Mouse (Mus musculus): ENCODE data around the gene Gtpbp3.

The Gtpbp3 gene

DNA sequence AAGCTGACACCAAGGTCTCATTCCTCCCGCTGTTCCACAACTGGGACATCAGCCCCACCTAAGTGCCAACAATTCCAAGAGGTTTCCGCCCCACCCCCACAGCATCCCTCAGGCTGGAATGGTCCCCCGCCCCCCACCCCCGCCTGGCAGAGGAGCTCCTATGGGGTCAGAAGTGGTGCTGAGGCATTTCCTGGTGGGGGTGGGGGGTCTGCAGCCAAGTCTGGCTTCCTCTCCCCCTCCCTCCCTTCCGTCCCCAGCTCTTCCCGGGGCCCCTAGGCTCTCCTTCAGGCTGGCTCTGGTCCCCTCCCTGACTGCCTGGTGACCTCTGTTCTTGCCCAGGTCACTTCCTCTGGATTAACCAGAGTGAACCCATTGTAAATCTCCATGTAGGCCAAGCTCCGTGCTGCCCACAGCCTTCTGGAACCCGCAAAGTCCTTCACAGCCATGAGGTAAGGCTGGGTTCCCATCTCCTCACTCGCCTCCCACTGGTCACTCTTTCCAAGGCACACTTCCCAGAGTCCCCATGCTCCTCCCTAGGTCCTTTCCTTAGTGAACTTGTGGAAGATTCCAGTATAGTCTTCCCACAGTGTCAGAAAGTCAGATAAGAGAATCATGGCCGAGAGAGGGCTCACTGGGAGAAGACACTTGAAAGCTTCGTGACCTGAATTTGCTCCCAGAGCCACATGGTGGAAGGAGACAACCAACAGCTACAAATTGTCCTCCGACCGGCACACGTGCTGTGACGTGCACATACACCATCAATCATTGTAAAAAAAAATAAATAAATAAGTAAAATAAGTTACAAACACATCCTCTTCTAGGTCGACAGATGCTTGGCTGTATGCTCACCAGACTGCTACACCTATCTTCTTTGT lies 11.2 kb downstream of the Gtpbp3 start:
- DNase-seq: peak; percentile 77 to 82

DNA sequence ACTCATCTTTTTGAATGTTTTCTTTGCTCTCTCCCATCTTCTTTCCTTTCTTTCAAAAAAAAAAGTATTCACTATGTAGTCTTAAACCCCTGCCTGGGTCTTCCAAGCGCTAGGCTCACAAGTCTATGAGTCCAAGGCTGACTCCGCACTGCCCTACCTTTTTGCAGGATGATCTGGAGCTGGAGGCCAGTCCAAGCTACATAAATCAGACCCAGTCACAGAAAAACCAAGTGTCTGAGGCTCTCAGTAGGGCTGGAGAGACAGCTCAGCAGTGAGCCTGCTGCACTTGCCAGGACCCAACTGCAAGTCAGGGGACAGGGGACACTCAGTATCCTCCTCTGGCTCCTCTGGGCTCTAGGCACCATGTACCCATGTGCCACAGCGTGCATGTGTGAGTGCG lies 16.4 kb downstream of the Gtpbp3 start:
- no peak for DNase-seq

DNA sequence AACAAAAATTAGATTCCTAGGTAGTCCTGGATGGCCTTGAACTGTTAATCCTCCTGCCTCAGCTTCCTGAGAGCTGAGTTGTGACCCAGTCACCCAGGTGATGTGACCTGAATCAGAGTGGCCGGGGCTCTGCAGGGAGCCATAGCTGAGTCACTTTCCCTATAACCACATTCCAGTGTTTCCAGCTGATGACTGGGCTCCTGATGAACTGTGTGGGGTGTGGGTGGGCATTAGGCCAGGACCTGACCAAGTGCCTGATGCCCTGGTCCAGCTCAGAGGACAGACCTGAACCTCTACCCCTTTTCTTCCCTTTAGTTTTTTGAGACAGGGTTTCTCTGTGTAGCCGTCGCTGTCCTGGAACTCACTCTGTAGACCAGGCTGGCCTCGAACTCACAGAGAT lies 17.4 kb downstream of the Gtpbp3 start:
- DNase-seq: no peak

DNA sequence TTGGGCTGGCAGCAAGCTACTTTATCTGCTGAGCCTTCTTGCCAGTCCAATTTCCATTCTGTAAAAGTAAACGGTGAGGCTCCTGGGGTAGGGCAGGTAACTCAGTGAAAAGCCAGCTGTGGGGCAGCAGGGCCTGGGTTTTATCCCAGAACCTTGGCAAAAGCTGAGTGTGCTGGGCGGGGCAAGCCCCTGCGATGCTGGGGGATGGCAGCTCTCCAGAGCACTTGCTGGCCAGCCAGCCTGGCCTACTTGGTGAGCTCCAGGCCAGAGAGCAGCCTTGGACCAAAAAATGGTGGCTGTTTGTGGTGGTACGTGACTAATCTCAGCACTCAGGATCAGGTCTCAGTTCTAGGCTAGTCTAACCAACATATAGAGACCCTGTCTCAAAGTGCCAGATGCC lies 18.1 kb downstream of the Gtpbp3 start:
- DNase-seq: peak in 1 of 2 experiments; percentile 45

DNA sequence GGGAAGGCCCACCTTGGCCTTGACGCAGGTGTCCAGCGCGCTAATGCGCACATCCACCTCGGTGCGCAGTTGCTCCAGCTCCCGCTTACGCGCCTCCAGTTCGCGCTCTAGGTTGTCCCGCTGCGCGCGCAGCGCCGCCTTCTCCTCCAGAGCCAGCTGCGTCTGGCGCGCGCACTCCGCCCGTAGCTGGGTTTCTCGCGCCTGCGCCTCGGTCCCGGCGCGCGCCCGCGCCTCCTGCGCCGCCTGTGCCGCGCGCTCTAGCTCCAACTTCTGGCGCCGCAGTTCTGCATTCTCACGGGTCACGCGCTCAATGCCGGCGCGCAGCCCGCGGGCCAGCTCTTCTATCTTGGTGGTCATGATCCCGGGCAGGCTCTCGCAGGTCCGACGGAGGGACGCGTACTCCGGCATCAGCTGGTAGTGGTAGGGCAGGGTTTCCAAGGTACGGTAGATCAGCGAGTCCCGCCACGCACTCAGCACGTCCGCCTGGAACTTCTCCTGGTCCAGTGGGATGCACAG lies 19.7 kb downstream of the Gtpbp3 start:
- DNase-seq: peak; percentile 70 to 85

DNA sequence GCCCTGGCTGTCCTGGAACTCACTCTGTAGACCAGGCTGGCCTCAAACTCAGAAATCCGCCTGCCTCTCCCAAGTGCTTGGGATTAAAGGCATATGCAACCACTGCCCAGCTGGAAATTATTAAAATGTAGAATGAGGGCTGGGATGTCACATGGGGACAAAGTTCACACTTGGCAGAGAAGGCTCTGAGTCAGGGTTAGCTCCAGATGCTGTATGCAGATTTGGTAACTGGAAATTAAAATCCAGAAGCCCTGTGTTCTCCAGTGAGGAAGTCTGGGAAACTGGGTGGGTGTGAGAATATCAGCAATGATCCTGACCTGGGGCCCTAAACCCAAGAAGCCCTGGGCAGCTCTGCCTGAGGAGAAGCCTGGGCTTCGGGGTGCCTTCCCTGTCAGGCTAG lies 21.4 kb downstream of the Gtpbp3 start:
- DNase-seq: no peak

DNA sequence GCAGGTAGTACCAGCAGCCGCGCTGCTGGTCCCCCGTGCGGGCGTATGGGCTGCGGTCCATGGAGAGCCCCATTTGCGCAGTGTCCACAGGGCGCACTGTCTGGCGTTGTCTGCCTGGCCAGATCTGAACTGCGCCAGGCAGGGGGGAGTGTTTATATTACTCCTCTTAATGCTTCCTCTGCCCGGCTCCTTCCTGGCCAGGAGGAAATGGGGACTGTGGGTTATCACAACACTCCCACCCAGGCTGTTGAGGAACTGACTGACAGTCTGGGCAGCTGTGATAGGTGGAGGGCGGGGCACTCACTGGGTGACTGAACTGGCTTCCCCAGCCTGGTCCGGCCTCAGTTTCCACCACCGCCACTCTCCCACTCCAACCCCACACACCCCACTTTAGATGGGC lies 23.7 kb downstream of the Gtpbp3 start, which contains the start of gene Plvap:
Gene Plvap, minus strand, starts transcription at position 109 of the 400 bp plus-strand sequence.
- DNase-seq: peak; percentile 75 to 79

DNA sequence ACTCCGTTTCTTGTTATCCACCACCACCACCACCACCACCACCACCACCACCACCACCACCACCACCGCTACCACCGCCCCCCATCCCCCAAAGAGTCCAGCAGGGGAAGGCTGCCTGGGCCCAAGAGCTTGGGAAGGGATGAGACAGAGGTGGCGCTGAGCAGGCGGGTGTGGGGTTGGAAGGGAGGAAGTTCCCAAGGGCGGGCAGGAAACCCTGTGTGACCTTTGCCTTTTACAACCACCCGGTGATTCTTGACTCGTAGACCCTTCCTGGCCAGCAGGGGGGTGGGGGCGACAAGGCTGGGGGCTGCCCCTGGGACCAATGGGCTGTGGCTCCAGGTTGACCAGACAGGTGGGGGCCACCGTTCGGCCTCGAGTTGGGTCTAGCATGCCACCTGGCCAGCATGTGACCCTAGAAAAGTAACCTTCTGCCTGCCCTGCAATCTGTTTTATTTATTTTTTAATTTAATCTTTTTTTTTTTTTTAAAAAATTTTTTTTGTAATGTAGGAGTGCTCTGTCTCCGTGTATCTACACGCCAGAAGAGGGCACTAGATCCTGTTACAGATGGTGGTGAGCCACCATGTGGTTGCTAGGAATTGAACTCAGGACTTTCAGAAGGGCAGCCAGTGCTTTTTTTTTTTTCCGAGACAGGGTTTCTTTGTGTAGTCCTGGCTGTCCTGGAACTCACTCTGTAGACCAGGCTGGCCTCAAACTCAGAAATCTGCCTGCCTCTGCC lies 25.3 kb downstream of the Gtpbp3 start:
- peak; percentile 67 to 68 for DNase-seq

DNA sequence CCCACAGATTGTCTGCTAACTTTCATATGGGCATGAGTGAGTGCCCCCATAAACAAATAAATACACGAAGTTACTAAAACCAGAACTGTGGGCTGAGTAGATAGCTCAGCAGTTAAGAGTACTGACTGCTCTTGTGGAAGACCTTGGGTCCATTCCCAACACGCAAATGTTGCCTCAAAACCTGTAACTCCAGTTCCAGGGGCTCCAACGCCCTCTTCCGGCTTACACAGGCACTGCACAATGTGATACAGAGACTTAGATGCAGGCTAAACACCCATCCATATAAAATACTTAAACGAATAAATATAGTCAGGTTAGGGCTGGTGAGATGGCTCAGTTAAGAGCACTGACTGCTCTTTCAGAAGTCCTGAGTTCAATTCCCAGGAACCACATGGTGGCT lies 27.1 kb downstream of the Gtpbp3 start:
- no peak for DNase-seq

DNA sequence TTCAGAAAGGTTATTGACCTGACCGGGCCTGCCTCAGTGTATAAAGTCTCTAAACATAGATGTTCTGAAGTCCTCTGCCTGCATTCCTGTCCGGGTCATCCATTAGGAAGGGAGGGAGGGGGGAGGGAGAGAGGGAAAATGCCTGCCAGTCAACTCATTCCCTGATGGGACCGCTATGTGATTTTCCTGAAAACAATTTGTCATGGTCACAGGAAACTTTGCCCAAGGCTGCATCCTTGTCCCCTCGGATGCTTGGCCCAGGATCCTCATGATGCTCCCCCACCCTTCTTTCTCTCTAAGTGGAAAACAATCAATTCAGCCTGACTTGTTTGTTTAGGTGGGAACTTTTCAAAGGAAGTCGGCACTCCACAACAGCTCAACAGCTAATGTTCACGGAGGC lies 28.9 kb downstream of the Gtpbp3 start:
- DNase-seq: peak; percentile 38 to 72

DNA sequence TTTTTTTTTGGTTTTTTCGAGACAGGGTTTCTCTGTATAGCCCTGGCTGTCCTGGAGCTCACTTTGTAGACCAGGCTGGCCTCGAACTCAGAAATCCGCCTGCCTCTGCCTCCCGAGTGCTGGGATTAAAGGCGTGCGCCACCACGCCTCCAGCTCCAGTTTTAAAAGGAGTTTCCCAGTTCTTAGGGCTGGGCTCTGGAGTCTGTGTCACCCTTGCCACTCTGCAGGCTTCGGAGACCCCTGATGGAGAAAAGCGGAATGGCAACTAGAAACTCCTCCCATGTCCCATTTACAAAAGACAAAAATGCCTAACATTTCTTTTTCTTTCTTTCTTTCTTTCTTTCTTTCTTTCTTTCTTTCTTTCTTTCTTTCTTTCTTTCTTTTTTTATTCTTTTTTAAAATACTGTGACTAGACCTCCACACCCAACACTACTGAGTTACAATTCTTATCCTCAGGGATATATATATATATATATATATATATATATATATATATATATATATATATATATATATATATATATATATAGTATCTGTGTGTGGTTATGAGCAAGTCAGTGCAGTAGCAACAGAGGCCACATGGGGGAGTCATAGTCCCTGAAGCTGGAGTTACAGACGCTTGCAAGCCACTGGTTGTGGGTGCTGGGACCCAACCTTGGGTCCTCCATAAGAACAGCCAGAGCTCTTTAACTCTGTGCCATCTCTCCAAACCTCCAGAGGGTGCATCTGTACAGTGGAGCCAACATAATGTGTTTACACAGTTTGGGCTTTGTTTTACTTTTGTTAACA lies 31.3 kb downstream of the Gtpbp3 start:
- peak; percentile 72 to 87 for DNase-seq

DNA sequence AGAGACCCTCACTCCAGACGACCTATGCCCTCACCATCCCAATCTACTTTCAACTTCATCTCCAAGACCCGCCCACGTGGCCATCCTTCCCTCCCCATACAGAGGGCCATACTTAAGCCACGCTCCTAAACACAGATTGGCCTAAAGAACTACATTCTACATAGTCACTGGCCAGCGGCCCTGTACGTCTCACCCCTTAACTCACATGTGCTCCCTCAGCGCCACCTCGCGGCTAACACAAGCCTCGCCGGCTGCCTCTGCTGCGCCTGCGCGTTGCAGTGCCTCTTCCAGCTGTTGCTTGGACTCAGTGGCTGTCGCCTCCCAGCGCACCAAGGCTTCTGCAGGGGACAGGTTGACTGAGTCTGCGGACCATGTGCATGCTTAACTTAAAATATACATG lies 33.7 kb downstream of the Gtpbp3 start:
- DNase-seq: peak; percentile 92 to 96

DNA sequence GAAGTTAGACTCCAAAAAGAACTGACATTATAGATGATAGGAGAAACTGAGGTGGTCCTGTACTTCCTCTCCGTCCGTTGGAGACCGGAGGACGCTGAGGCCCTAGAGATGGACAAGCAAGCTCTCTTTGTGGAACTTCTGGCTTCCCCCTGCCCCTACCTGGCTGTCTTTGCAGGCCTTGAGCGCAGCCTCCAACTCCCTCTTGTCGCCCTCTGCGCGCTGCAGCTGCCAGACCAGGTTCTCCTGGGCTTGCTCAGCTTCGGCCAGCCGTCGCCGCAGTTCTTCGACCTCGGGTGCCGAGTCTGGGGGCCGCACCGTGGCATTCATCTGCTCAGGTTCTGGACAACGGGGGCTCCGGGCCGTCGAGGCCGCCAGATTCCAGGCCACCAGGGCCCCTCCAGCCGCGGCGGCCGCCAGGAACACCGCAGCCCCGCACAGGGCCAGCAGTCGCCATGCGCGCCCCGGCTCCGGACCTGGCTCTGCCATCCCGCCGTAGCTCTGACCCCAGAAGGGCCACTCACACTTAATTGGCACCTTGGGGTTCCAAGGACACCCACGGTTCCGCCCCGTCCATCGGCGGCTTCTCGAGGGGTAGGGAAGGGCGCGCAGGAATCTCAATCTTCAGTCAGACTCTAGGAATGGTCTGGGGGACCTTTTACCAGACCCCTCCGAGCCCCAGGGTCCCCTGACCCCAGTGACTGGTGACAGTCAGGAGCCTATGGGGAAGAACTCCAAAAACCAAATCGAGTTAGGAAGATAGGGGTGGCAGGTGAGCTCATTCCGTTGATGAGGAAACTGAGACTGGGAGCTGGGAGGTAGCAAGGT lies 37.5 kb downstream of the Gtpbp3 start, which contains the start of gene Ccdc194:
Gene Ccdc194, minus strand, starts transcription at position 486 of the 825 bp plus-strand sequence.
- no peak for DNase-seq

DNA sequence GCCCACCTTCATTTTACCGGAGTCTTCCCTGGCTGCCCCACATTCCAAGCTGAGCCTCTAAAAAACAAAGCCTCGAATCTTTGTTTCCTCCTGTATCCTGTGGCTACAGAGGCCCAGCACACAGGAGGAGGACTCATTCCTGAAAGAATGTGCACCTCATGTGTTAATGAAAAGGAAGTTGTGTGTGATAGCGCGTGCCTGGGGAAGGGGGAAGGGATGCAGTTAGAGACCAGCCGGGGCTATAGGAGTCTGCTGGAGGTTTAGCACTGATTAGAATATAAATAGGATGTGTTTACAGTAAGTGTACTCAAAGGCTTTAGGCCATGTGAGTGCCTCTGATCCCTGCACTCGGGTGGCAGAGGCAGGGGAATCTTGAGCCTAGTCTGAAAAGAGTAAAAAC lies 38.4 kb downstream of the Gtpbp3 start:
- no peak for DNase-seq

DNA sequence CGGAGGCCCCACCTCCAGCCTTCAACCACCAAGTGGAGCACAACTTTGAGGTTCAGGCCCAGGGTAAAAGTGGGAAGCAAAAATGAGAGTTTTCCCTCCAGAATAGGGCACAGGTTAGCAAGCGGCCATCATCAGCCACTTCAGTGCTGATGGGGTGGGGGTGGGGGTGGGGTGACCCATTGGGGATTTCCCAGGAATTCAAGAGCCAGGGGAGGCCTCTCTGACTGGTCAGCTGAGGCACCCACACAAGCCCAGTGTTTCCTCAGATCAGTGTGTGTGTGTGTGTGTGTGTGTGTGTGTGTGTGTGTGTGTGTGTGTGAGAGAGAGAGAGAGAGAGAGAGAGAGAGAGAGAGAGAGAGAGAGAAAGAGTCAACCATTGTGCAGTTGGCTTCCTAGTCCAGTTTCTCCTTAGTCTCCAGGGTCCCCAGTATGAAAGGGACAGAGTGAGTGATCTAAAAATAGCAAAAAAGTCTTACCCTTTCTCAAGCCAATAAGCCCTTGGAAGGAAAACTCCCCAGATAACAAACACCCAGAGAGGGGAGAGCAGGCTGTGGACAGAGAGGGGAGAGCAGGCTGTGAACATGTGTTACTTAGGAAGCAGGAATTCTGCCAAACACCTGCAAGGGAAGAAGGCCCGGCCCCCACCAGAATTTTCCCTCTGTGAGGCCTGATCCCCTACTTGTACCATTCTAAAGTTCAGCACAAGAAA lies 39.4 kb downstream of the Gtpbp3 start:
- DNase-seq: no peak

DNA sequence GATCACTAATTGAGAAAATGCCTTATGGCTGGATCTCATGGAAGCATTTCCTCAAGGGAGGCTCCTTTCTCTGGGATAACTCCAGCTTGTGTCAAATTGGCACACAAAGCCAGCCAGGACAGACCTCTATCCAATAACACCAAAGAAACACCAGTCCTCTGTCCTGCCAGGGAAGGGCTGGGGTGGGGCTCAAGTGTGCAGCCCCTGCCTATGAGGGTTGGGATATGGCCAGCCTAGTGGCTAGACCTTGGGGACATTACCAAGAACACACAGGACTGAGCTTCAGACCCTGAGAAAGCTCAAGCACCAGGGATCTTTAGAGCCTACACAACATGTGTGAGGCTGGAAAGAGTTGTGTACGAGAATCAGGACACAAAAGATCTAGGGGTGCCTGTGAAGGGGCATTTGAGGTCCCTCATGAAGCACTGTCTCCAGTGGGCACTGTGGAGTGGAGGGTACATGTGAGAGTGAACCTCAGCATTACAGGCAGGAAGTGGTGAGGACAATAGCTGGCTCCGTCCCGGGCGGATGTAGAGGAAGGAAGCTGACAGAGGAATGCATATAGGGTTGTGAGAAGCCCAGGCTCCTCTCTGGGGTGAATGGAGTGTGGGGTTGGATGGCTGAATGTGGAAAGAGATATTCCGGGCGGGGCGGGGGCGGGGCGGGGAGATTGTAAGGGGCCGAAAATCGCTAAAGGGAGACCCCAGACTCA lies 40.6 kb downstream of the Gtpbp3 start:
- DNase-seq: peak; percentile 53 to 62

DNA sequence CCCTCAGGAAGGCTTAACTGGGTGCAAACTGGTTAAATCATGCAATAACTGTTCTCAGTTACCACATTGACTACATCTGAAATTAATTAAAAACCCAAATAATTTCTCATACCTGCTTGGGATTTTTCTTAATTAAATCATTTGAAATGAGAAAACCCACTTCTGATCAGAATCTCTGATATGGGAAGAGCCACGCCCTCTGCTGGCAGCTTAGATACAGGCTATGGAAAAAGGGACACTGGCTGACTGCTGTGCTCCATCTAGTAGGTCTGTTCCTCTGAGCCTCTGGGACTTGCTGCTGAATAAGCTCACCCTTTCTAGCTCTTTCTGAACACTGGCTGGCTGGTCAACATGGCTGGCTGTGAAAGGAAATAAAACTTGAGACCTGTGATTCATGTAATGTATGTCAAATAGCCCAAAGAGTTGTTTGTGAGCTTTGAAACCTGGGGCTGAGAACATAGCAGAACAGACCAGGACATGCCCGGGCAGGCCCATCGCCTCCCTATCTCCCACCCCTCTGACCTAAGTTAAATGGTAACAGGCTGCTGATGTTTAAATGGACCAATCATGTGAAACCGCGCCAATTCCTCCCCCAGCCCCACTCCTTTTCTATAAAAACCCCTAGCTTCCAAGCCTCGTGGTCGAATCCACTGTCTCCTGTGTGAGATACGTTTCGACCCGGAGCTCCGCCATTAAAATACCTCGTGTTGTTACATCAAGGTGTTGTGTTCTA lies 43.0 kb downstream of the Gtpbp3 start:
- peak; percentile 43 to 70 for DNase-seq

DNA sequence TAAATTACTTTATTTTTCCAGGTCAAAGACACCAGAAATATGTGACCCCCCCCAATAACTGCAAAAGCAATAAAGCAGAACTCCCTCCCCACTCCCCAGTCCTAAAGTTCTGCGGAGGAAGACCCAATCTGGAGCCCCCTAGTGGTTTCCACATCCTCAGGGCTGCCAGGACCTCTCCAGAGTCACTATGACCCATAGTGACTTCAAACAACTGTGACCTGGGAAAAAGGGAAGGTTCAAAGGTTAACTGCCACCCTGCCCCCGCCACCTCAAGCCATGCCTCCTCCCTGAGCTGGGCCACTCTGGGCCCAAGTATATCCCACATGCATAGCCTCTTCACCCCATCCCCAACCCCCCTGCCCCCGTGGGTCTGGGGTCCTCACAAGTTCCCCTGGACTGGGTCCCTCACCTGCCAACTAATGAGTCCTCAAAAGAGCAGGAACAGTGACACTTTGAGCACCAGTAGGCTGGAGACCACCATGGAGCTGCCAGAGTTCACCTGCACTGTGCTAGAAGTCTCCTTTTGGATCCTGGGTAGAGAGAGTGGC lies 46.4 kb downstream of the Gtpbp3 start:
- no peak for DNase-seq

DNA sequence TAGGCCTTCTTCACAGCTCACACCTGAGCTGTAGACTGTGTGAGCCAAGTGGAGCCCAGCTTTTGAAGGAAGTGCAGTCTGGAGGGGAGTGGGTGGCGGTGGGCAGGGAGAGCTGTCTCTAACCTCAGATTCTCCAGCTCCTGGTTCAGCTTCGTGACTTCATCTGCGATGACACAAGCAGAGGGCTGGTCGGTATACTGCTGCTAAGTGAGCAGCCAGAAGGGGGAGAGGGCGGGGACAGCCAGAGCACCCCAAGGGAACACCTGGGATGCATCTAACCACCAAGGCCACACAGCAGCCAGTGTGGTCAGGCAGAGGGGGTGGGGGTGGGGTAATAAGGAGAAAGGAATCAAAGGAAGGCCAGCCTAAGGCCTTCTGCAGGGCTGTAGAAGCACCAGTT lies 47.8 kb downstream of the Gtpbp3 start:
- DNase-seq: no peak
